In the genomic region with DNA sequence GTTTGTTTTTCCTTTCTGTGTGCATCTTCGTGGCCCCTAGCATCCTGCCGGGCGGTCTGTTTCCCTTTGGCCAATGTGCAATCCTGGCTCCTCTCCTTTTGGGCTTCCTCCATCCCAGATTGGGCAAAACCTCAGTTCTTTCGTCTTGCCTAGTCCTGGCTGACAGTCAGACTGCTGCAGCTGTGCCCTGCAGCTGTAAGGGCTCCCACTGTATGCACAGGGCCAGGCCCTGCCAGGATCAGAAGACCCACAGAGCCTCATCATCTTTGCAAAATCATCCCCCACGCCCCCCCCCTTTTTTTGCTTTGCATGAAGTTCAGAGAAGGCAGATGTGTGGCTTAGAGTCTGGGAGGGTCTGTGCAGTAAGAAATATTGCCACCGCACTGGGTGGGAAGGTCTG, we compare ENCODE assay signal across 18 mouse cellular contexts.
DNase-seq lines count a peak whose midpoint lies in the region; ATAC-seq and TF ChIP-seq lines count a peak whose summit lies in the region.
"Had no signal": no experiment of that assay in that cellular context is flagged by ENCODE, and none has a peak within 500 bp of the region (broad histone marks: within the 10 kb centered on the region; RNA-seq: fewer than 3 reads in every experiment).

No protein-coding gene starts in this region.

- H3K4me3 ChIP-seq in forebrain, embryonic 15.5 days: no peak overlapping the region
- no peak overlapping the region for H3K4me3 ChIP-seq in forebrain, embryonic 10.5 days
- no peak overlapping the region for H3K4me3 ChIP-seq in lung, embryonic 14.5 days (ENCODE audit: low read depth, low read length)
- H3K4me3 ChIP-seq in lung, adult 2 months (replicated peaks; ENCODE audit: extremely low read depth, low read depth, low read length): no peak overlapping the region
- H3K4me3 ChIP-seq in lung, postnatal 0 days (ENCODE audit: low read depth, low read length): no peak overlapping the region
- H3K4me3 ChIP-seq: heart, adult 2 months; hindbrain, embryonic 13.5 days; intestine, embryonic 15.5 days; neural tube, embryonic 12.5 days had no signal

- no peaks in the 10 kb centered on the region for H3K36me3 ChIP-seq in forebrain, embryonic 15.5 days
- no peaks in the 10 kb centered on the region for H3K36me3 ChIP-seq in forebrain, embryonic 10.5 days (replicated peaks)
- H3K36me3 ChIP-seq in lung, embryonic 14.5 days (ENCODE audit: insufficient read depth): no peaks in the 10 kb centered on the region
- no peaks in the 10 kb centered on the region for H3K36me3 ChIP-seq in lung, postnatal 0 days (ENCODE audit: insufficient read depth, low read length)
- H3K36me3 ChIP-seq: hindbrain, embryonic 13.5 days; intestine, embryonic 15.5 days; neural tube, embryonic 12.5 days had no signal

- WGBS in forebrain, embryonic 15.5 days: 74% methylated on average over 6 of the region's 6 CpGs
- WGBS in forebrain, embryonic 10.5 days: 89% methylated on average over 6 of the region's 6 CpGs
- 61% methylated on average over 6 of the region's 6 CpGs for WGBS in lung, embryonic 14.5 days
- 67% methylated on average over 6 of the region's 6 CpGs for WGBS in lung, adult 2 months
- WGBS in lung, postnatal 0 days: 65% methylated on average over 6 of the region's 6 CpGs

- no peak overlapping the region for H3K27ac ChIP-seq in forebrain, embryonic 15.5 days (replicated peaks)
- H3K27ac ChIP-seq in forebrain, embryonic 10.5 days: no peak overlapping the region
- H3K27ac ChIP-seq in lung, embryonic 14.5 days (ENCODE audit: low read depth): peak overlapping the region; percentile 40
- H3K27ac ChIP-seq in lung, postnatal 0 days (ENCODE audit: low read length): no peak overlapping the region
- H3K27ac ChIP-seq: heart, adult 2 months; hindbrain, embryonic 13.5 days; intestine, embryonic 15.5 days; macrophage; neural tube, embryonic 12.5 days; stomach, postnatal 0 days had no signal

- ATAC-seq in forebrain, embryonic 15.5 days (replicated peaks): 0 out of 2 replicates have a peak, but pooled peaks have one; percentile 29
- peak; percentile 69 for ATAC-seq in lung, embryonic 14.5 days (ENCODE audit: insufficient read depth)
- ATAC-seq in lung, postnatal 0 days: peak; percentile 30; the same call in 1 of the 2 replicates
- ATAC-seq: intestine, embryonic 15.5 days; Patski had no signal

- no peak for TF ChIP-seq CTCF in lung, embryonic 14.5 days (IDR thresholded peaks at IDR 0.05; ENCODE audit: low read depth)
- no peak for TF ChIP-seq CTCF in lung, adult 2 months (IDR thresholded peaks at IDR 0.05; ENCODE audit: insufficient read depth, low read length)
- TF ChIP-seq CTCF in brain, embryonic 14.5 days (IDR thresholded peaks at IDR 0.05; ENCODE audit: borderline replicate concordance, extremely low read depth, insufficient read depth, insufficient read length): no peak
- TF ChIP-seq CTCF in lung, postnatal 0 days (IDR thresholded peaks at IDR 0.05): no peak

- DNase-seq in forebrain, embryonic 10.5 days (ENCODE audit: extremely low spot score, low spot score): no peak
- DNase-seq in lung, embryonic 14.5 days: peak; percentile 40
- no peak for DNase-seq in lung, adult 2 months
- DNase-seq in brain, embryonic 14.5 days (ENCODE audit: low read depth): peak; percentile 37
- DNase-seq in lung, postnatal 0 days (ENCODE audit: low spot score): no peak
- no peak for DNase-seq in spleen, postnatal 4 days (ENCODE audit: low spot score in 2 of 2)
- DNase-seq in kidney, adult 11 months: no peak
- DNase-seq: cerebellum, adult 18-20 months; heart, adult 2 months; thymus, postnatal 4 days had no signal

- H3K4me1 ChIP-seq in forebrain, embryonic 15.5 days: no peaks in the 10 kb centered on the region
- H3K4me1 ChIP-seq in forebrain, embryonic 10.5 days: no peaks in the 10 kb centered on the region
- H3K4me1 ChIP-seq in lung, embryonic 14.5 days (ENCODE audit: insufficient read depth): no peaks in the 10 kb centered on the region
- H3K4me1 ChIP-seq in lung, adult 2 months (ENCODE audit: control insufficient read depth, insufficient read depth, low read length): no peaks in the 10 kb centered on the region
- H3K4me1 ChIP-seq in lung, postnatal 0 days (ENCODE audit: insufficient read depth, low read depth, low read length): no peaks in the 10 kb centered on the region
- H3K4me1 ChIP-seq: hindbrain, embryonic 13.5 days; neural tube, embryonic 12.5 days had no signal

- H3K9me3 ChIP-seq in forebrain, embryonic 15.5 days: no peaks in the 10 kb centered on the region
- no peaks in the 10 kb centered on the region for H3K9me3 ChIP-seq in forebrain, embryonic 10.5 days
- H3K9me3 ChIP-seq in lung, embryonic 14.5 days (ENCODE audit: low read depth, low read length): no peaks in the 10 kb centered on the region
- H3K9me3 ChIP-seq in lung, postnatal 0 days (ENCODE audit: low read length): no peaks in the 10 kb centered on the region
- H3K9me3 ChIP-seq: hindbrain, embryonic 13.5 days; intestine, embryonic 15.5 days; neural tube, embryonic 12.5 days had no signal

- TF ChIP-seq POLR2A in lung, adult 2 months (IDR thresholded peaks at IDR 0.05; ENCODE audit: borderline replicate concordance, extremely low read depth, low read depth, low read length): no peak
- no peak for TF ChIP-seq POLR2A in brain, embryonic 14.5 days (IDR thresholded peaks at IDR 0.05; ENCODE audit: borderline replicate concordance, extremely low read depth, insufficient read depth, insufficient read length, poor library complexity, severe bottlenecking)

- no peak for TF ChIP-seq EP300 in lung, postnatal 0 days (IDR thresholded peaks at IDR 0.05)

- no peak overlapping the region for H3K4me2 ChIP-seq in forebrain, embryonic 15.5 days (replicated peaks)
- H3K4me2 ChIP-seq in lung, embryonic 14.5 days: no peak overlapping the region
- no peak overlapping the region for H3K4me2 ChIP-seq in lung, postnatal 0 days (replicated peaks; ENCODE audit: low read depth, low read length)
- H3K4me2 ChIP-seq: hindbrain, embryonic 13.5 days; intestine, embryonic 15.5 days; liver, embryonic 11.5 days; neural tube, embryonic 12.5 days had no signal

- no peak overlapping the region for H3K9ac ChIP-seq in forebrain, embryonic 15.5 days (replicated peaks)
- no peak overlapping the region for H3K9ac ChIP-seq in lung, embryonic 14.5 days
- H3K9ac ChIP-seq in lung, postnatal 0 days (replicated peaks; ENCODE audit: low read depth): no peak overlapping the region
- H3K9ac ChIP-seq: hindbrain, embryonic 13.5 days; intestine, embryonic 15.5 days; neural tube, embryonic 12.5 days had no signal

- no peaks in the 10 kb centered on the region for H3K27me3 ChIP-seq in forebrain, embryonic 15.5 days
- H3K27me3 ChIP-seq in forebrain, embryonic 10.5 days (ENCODE audit: poor library complexity, severe bottlenecking): no peaks in the 10 kb centered on the region
- H3K27me3 ChIP-seq in lung, embryonic 14.5 days (ENCODE audit: insufficient read depth, low read length): no peaks in the 10 kb centered on the region
- H3K27me3 ChIP-seq in lung, postnatal 0 days (replicated peaks; ENCODE audit: insufficient read depth, low read length): no peaks in the 10 kb centered on the region
- H3K27me3 ChIP-seq: hindbrain, embryonic 13.5 days; intestine, embryonic 15.5 days; neural tube, embryonic 12.5 days; Patski had no signal

Comparison
In these comparisons a context has a peak if more than half of its experiments do, and no peak if none do; other contexts are left out.
1. DNase-seq: peak in lung, embryonic 14.5 days (single experiment) and brain, embryonic 14.5 days (single experiment); none in forebrain, embryonic 10.5 days (single experiment), lung, adult 2 months (single experiment), lung, postnatal 0 days (single experiment), spleen, postnatal 4 days (0 of 2) and kidney, adult 11 months (single experiment).
2. Peak in every context shown above with its lines, with median percentiles within 50 percentile points of each other: ATAC-seq.